Comparison of ENCODE assay signal across 8 mouse cellular contexts in genomic region chr10:52690334-52690991, GRCm38 (mm10). TPM values are rescaled to one million over a fixed set of nuclear protein-coding genes. Genes with fewer than 3 reads are reported as not detected.
DNase-seq lines count a peak whose midpoint lies in the region; TF ChIP-seq lines count a peak whose summit lies in the region.

Slc35f1 (plus strand) TSS chr10:52690533.

- no peak for TF ChIP-seq POLR2A in small intestine, adult 2 months (IDR thresholded peaks at IDR 0.05; ENCODE audit: low read depth, low read length)

- H3K36me3 ChIP-seq in small intestine, adult 2 months (ENCODE audit: control insufficient read depth, insufficient read depth, low read length) = no peaks in the 10 kb centered on the region

- no peak within 1 kb of the TSS for H3K27ac ChIP-seq in small intestine, adult 2 months (ENCODE audit: insufficient read depth, low read depth, low read length)

- H3K27me3 ChIP-seq in small intestine, adult 2 months (ENCODE audit: control insufficient read depth, insufficient read depth, low read length) = peaks cover 18% of the 10 kb centered on the region

- 1% methylated on average over 53 of the region's 54 CpGs for WGBS in small intestine, adult 2 months

- TF ChIP-seq CTCF in small intestine, adult 2 months (IDR thresholded peaks at IDR 0.05; ENCODE audit: extremely low read depth, insufficient read length, insufficient replicate concordance, low read depth, low read length) = peak; percentile 26; the same call in 1 of the 2 replicates

- DNase-seq in adrenal gland, postnatal 36 days = peak; percentile 79 to 80
- DNase-seq in cerebellum, postnatal 36 days = peak; percentile 67 to 74
- DNase-seq in frontal cortex, postnatal 36 days (ENCODE audit: low spot score in 2 of 2) = peak; percentile 70 to 77
- DNase-seq in induced T-regulatory cell, adult 2 months (ENCODE audit: low read depth) = peak; percentile 1
- DNase-seq in left cerebral cortex, adult 8-10 months (ENCODE audit: low spot score in 2 of 2) = peak; percentile 53 to 64
- DNase-seq in mesoderm, embryonic 11.5 days (ENCODE audit: low read depth, low spot score) = peak; percentile 91
- no peak for DNase-seq in natural killer cell, adult 2 months (ENCODE audit: low spot score in 2 of 2)

- peaks cover 6% of the 10 kb centered on the region; the same call in 1 of the 2 replicates for H3K4me1 ChIP-seq in small intestine, adult 2 months (ENCODE audit: control insufficient read depth, insufficient read depth, insufficient read length, low read length)

- peak within 1 kb of the TSS; percentile 56 for H3K4me3 ChIP-seq in small intestine, adult 2 months (ENCODE audit: low read depth, low read length)

RNA-seq across cellular contexts. Expression of gene Slc35f1, which starts in this region (rescaled TPM):
- total RNA-seq in adrenal gland, postnatal 36 days (2021) = under 1 TPM; 0.73 to 0.89 TPM
- total RNA-seq in left cerebral cortex, adult 8-10 months (2022) = 10 to 100 TPM; 51.7 to 62.4 (median 57.0) TPM
- polyA plus RNA-seq in small intestine, adult 2 months (2012; rRNA removed) = 0.41 and 0.42 TPM in 2 replicates

Comparison
In these comparisons a context has a peak if more than half of its experiments do, and no peak if none do; other contexts are left out.
1. RNA of gene Slc35f1 (total RNA-seq): 51.7 to 62.4 TPM in left cerebral cortex, adult 8-10 months; 0.73 to 0.89 TPM in adrenal gland, postnatal 36 days; every median in the first group is over 10 times any median in the second.
2. Peak in DNase-seq in adrenal gland, postnatal 36 days; RNA of the gene not detected or under 1 TPM.
3. DNase-seq: peak in cerebellum, postnatal 36 days (2 of 2), frontal cortex, postnatal 36 days (2 of 2), induced T-regulatory cell, adult 2 months (single experiment), left cerebral cortex, adult 8-10 months (2 of 2) and mesoderm, embryonic 11.5 days (single experiment); none in natural killer cell, adult 2 months (0 of 2).